Mouse (Mus musculus): ENCODE results near the gene Cd84. TPM values are rescaled to one million over a fixed set of nuclear protein-coding genes. Genes with fewer than 3 reads are reported as not detected.
"Not testable (repeated sequence)": the region's sequence is repeated elsewhere in the genome, so short reads cannot be mapped to it uniquely, and the experiment has no call there.

Gene Cd84
- total and polyA plus RNA-seq, 2 experiments from 2014 or later = 2.3 to 2.6 TPM

DNA sequence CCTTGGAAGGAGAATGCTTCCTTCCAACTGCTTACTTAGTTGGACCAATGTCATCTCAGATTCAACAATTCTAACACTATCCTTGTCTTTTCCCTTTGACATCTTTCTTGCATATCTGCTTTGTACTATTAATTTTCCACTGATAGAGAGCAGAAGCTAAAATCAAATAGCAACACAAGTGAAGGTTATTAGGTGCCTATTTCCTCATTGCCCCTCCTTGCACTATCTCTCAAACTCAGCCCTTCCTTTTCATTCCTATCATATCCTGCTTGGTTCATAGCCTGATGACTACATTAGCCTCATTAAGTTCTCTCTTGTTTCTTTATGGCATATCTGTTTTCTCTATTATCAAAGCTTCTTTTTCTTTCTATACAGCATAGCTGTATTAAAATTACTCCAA, 8.7 kb downstream of the Cd84 start:
- H3K27me3 ChIP-seq (ENCODE audit: insufficient read depth, low read length) = no peaks in the 10 kb centered on the region
- no peak overlapping the region for H3K9ac ChIP-seq
- no peaks in the 10 kb centered on the region for H3K4me1 ChIP-seq (ENCODE audit: insufficient read depth)

GRCm38 (mm10) chr1:171848757-171849156, 9.3 kb downstream of the Cd84 start:
- ATAC-seq (no peak), DNase-seq (no peak)
- no peak overlapping the region for H3K4me2 ChIP-seq (ENCODE audit: low read depth)
- TF ChIP-seq CTCF (IDR thresholded peaks at IDR 0.05; ENCODE audit: low read depth) = no peak
- no peak overlapping the region for H3K9ac ChIP-seq
- H3K4me3 ChIP-seq (ENCODE audit: low read depth, low read length) = no peak overlapping the region
- no peak overlapping the region for H3K27ac ChIP-seq (ENCODE audit: low read depth, low read length)
- no peaks in the 10 kb centered on the region for H3K4me1 ChIP-seq (ENCODE audit: insufficient read depth)
- H3K27me3 ChIP-seq (ENCODE audit: insufficient read depth, low read length) = no peaks in the 10 kb centered on the region
- no peaks in the 10 kb centered on the region for H3K36me3 ChIP-seq (ENCODE audit: insufficient read depth)
- H3K9me3 ChIP-seq (ENCODE audit: low read length) = no peaks in the 10 kb centered on the region
- 86% methylated on average over 4 of the region's 4 CpGs for WGBS

More for the DNA sequence above, 8.7 kb downstream of the Cd84 start:
- H3K9me3 ChIP-seq (ENCODE audit: low read length) = no peaks in the 10 kb centered on the region
- no peak for TF ChIP-seq CTCF (IDR thresholded peaks at IDR 0.05; ENCODE audit: low read depth)
- H3K27ac ChIP-seq (ENCODE audit: low read depth, low read length) = no peak overlapping the region
- H3K36me3 ChIP-seq (ENCODE audit: insufficient read depth) = no peaks in the 10 kb centered on the region
- H3K4me2 ChIP-seq (ENCODE audit: low read depth) = no peak overlapping the region
- ATAC-seq (no peak), DNase-seq (no peak)
- no peak overlapping the region for H3K4me3 ChIP-seq (ENCODE audit: low read depth, low read length)

- Histone ChIP-seq H3K27me3 (ENCODE audit: insufficient read depth, low read length) (no peaks in the 10 kb centered on the region), H3K9me3 (ENCODE audit: low read length) (no peaks in the 10 kb centered on the region), H3K36me3 (ENCODE audit: insufficient read depth) (no peaks in the 10 kb centered on the region), H3K4me2 (ENCODE audit: low read depth) (no peak overlapping the region), H3K27ac (ENCODE audit: low read depth, low read length) (no peak overlapping the region), H3K4me3 (ENCODE audit: low read depth, low read length) (no peak overlapping the region), H3K4me1 (ENCODE audit: insufficient read depth) (no peaks in the 10 kb centered on the region), H3K9ac (no peak overlapping the region)
- no peak for ATAC-seq
- WGBS = 85% methylated on average over 5 of the region's 5 CpGs
- TF ChIP-seq CTCF (IDR thresholded peaks at IDR 0.05; ENCODE audit: low read depth) = no peak
- no peak for DNase-seq
Observed at GRCm38 (mm10) chr1:171849454-171849853, 10.0 kb downstream of the Cd84 start.

DNA sequence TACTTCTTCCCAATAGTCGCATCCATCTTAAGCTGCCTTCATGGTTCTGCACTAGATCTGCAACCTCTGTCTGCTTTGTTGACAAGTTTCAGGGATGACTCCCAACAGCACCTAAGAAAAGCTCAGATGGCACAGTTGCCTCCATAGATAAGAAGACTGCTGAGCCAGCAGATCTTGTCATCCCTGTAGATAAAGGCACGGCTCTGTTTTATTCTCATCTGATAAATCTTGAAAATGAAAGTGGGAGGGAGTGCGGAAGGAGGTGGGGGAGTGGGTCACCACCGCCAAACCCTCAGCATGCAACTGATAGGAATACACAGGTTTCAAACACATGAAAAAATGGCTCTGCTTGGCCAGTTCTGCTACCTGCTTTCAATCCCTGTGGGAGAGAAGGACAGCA, 26.0 kb downstream of the Cd84 start:
- no peak for TF ChIP-seq CTCF (IDR thresholded peaks at IDR 0.05; ENCODE audit: low read depth)
- no peaks in the 10 kb centered on the region for H3K36me3 ChIP-seq (ENCODE audit: insufficient read depth)

DNA sequence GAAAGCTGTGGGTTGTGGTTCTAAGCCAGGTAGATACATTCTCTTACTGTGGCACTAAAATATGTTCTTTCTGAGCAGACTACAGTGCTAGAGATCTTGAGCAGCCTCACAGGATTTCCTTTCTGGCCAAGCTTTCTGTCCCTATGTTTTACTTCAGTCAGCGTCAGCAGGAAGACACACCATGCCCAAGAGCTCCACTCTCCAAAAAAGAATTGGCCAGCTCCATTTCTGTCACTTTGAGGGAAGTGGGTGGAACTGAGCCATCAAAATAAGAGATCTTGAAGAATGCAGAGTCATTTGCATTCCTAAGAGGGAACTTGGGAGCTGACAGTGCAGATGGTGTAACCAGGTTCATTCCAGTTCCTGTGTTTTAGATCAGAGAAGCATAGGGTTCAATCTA, 47.5 kb downstream of the Cd84 start:
- ATAC-seq (0 out of 2 replicates have a peak, but pooled peaks have one; percentile 8), DNase-seq (peak; percentile 4)
- Histone ChIP-seq H3K4me2 (ENCODE audit: low read depth) (no peak overlapping the region), H3K9ac (no peak overlapping the region), H3K9me3 (ENCODE audit: low read length) (no peaks in the 10 kb centered on the region), H3K27ac (ENCODE audit: low read depth, low read length) (no peak overlapping the region), H3K4me1 (ENCODE audit: insufficient read depth) (no peaks in the 10 kb centered on the region), H3K27me3 (ENCODE audit: insufficient read depth, low read length) (no peaks in the 10 kb centered on the region), H3K4me3 (ENCODE audit: low read depth, low read length) (no peak overlapping the region), H3K36me3 (ENCODE audit: insufficient read depth) (no peaks in the 10 kb centered on the region)
- no peak for TF ChIP-seq CTCF (IDR thresholded peaks at IDR 0.05; ENCODE audit: low read depth)
- 65% methylated on average over 1 of the region's 1 CpGs for WGBS

More for the DNA sequence above, 26.0 kb downstream of the Cd84 start:
- Histone ChIP-seq H3K27ac (ENCODE audit: low read depth, low read length) (no peak overlapping the region), H3K9me3 (ENCODE audit: low read length) (no peaks in the 10 kb centered on the region), H3K4me2 (ENCODE audit: low read depth) (no peak overlapping the region), H3K4me1 (ENCODE audit: insufficient read depth) (no peaks in the 10 kb centered on the region), H3K27me3 (ENCODE audit: insufficient read depth, low read length) (no peaks in the 10 kb centered on the region), H3K4me3 (ENCODE audit: low read depth, low read length) (no peak overlapping the region), H3K9ac (no peak overlapping the region)
- no peak for ATAC-seq
- no peak for DNase-seq
- WGBS = 86% methylated on average over 4 of the region's 4 CpGs

- 86% methylated on average over 5 of the region's 5 CpGs for WGBS
- not testable (repeated sequence) for H3K36me3 ChIP-seq (ENCODE audit: insufficient read depth); H3K4me1 ChIP-seq (ENCODE audit: insufficient read depth); H3K4me3 ChIP-seq (ENCODE audit: low read depth, low read length); H3K4me2 ChIP-seq (ENCODE audit: low read depth); H3K9me3 ChIP-seq (ENCODE audit: low read length); H3K27ac ChIP-seq (ENCODE audit: low read depth, low read length); H3K27me3 ChIP-seq (ENCODE audit: insufficient read depth, low read length); DNase-seq; ATAC-seq; H3K9ac ChIP-seq
Observed at GRCm38 (mm10) chr1:171895364-171895763, 55.9 kb downstream of the Cd84 start, which contains the start of gene Gm10521. TSS of gene Gm10521 (plus strand) at chr1:171895664.

- no peak for ATAC-seq
- no peaks in the 10 kb centered on the region for H3K4me1 ChIP-seq (ENCODE audit: insufficient read depth)
- no peak overlapping the region for H3K4me3 ChIP-seq (ENCODE audit: low read depth, low read length)
- DNase-seq = no peak
- no peaks in the 10 kb centered on the region for H3K27me3 ChIP-seq (ENCODE audit: insufficient read depth, low read length)
- TF ChIP-seq CTCF (IDR thresholded peaks at IDR 0.05; ENCODE audit: low read depth) = no peak
- H3K9ac ChIP-seq = no peak overlapping the region
- H3K9me3 ChIP-seq (ENCODE audit: low read length) = no peaks in the 10 kb centered on the region
- no peak overlapping the region for H3K27ac ChIP-seq (ENCODE audit: low read depth, low read length)
- H3K36me3 ChIP-seq (ENCODE audit: insufficient read depth) = no peaks in the 10 kb centered on the region
- WGBS = 84% methylated on average over 1 of the region's 1 CpGs
- H3K4me2 ChIP-seq (ENCODE audit: low read depth) = no peak overlapping the region
Observed at GRCm38 (mm10) chr1:171904011-171904410, 64.5 kb downstream of the Cd84 start.

All from forebrain, postnatal 0 days (tissue).